Mouse (Mus musculus): ENCODE data around the gene Olfr1280.
"Not testable (repeated sequence)": the region's sequence is repeated elsewhere in the genome, so short reads cannot be mapped to it uniquely, and the experiment has no call there.

Olfr1280 gene

DNA sequence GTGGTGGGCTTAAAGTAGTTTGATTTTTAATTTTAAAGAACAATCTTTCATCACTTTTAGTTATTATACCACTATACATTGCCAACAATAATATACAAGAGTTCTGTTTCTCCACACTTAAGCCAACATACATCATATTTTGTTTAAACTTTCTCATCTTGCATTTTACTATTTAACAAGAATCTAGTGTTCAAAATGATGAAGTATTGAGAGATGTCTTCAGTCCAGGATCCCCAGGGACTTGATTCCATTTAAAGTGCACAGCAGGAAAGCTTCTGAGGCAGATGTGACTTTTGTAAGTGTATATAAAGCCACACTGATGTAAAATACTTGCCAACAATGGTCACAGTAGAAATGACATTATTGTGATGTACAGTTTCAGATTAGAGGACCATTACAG is at the start of gene Olfr1280:
Gene Olfr1280 (plus strand): TSS at position 301 of the 400 bp plus-strand sequence.
- no peak for DNase-seq

- DNase-seq, result no peak
These were observed 39.8 kb upstream of the Olfr1280 start, which contains the start of gene Olfr1277 for GRCm38 (mm10) chr2:111274006-111274405. TSS of gene Olfr1277 (minus strand) at chr2:111274106.

GRCm38 (mm10) chr2:111289836-111290235 is 24.0 kb upstream of the Olfr1280 start, which contains the start of gene Olfr1278:
TSS of gene Olfr1278 (plus strand) at chr2:111290136.
- DNase-seq, result no peak

GRCm38 (mm10) chr2:111298541-111298940 is 15.3 kb upstream of the Olfr1280 start:
- no peak for DNase-seq

GRCm38 (mm10) chr2:111300374-111300773 is 13.4 kb upstream of the Olfr1280 start, which contains the start of gene Olfr1279:
TSS of gene Olfr1279 (plus strand) at chr2:111300635.
- no peak for DNase-seq

- no peak for DNase-seq
These were observed 12.4 kb downstream of the Olfr1280 start, which contains the start of gene Olfr1281 for GRCm38 (mm10) chr2:111326220-111326619. TSS of gene Olfr1281 (plus strand) at chr2:111326520.

- DNase-seq, result not testable (repeated sequence)
These were observed 19.9 kb downstream of the Olfr1280 start for GRCm38 (mm10) chr2:111333721-111334120.

DNA sequence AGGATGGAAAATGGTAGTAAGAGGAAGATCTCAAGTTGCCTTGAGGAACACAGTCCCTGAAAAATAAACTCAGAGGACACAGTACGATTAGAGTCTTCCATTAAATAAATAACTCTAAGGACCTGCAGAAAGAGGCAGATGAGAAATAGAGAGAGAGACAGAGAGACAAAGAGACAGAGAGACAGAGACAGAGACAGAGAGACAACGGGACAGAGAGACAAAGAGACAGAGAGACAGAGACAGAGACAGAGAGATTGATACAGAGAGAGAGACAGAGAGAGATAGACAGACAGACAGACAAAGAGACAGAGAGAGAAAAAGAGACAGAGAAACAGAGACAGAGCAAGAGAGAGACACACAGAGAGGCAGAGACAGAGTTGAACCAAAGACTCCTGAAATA is 22.2 kb downstream of the Olfr1280 start, which contains the start of gene Olfr1282:
Gene Olfr1282 (minus strand): TSS at position 101 of the 400 bp plus-strand sequence.
- no peak for DNase-seq

DNA sequence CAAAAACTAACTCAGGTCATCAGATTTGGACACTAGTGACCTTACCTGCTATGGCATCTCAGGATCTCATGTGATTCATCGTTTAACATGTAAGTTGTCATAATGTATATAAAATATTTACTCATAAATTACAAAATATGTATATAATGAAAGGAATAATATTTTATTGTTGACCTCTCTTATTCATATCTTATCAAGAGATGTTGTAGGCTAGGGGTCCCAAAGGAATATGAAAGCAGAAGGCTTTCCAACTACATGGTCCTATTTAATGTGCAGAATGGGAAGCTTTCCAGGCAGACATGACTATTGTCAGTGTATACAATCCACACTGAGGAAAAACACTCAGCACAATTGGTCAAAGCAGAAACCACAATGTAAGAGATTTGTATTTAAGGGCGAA is 52.7 kb downstream of the Olfr1280 start, which contains the start of gene Olfr1283:
Gene Olfr1283 (plus strand): TSS at position 301 of the 400 bp plus-strand sequence.
- DNase-seq, result no peak

DNA sequence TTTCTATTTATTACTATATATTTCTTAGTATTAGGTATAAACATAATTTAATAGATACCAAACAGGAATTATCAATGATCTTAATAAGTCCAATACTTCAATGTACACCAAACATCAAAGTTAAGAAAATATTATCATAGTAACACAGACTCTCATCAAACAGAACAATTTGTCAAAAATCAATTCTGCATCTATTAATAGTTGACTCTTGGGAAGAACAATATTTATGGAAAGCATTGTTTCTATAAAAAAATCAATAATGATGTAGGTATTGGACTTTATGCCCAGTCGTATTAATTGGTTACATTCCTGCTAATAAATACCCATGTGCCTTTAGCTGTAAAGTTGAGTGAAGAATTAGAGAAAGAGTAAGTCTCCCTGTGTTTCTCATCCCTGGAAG is 61.4 kb downstream of the Olfr1280 start, which contains the start of gene Olfr1284:
Gene Olfr1284 (plus strand): TSS at position 301 of the 400 bp plus-strand sequence.
- DNase-seq, result no peak

Data from right cerebral cortex, postnatal 4 days (tissue).